Mouse (Mus musculus) testis, adult 2 months (tissue): ENCODE results near the gene Crxos. TPM values are rescaled to one million over a fixed set of nuclear protein-coding genes. Genes with fewer than 3 reads are reported as not detected.
A peak's percentile ranks its signal among the peaks of the same experiment; 100 is the strongest.

ENCODE experiments used
- H3K27ac ChIP-seq: fragments of 200-500 bp; 2 replicates; pipeline ENCODE4 v1.5.1; 2012; ENCODE audit warnings: low read depth, low read length; ENCODE audit not compliant: control insufficient read depth, insufficient read depth
- H3K27me3 ChIP-seq: fragments of 200-500 bp; 2 replicates; pipeline ENCODE4 v1.6.1; 2012; ENCODE audit warnings: mild to moderate bottlenecking, low read length, moderate library complexity; ENCODE audit not compliant: control insufficient read depth, insufficient read depth
- H3K36me3 ChIP-seq: fragments of 200-500 bp; 2 replicates; pipeline ENCODE4 v1.6.1; 2012; ENCODE audit warnings: mild to moderate bottlenecking, low read length; ENCODE audit not compliant: control insufficient read depth, insufficient read depth
- H3K4me1 ChIP-seq: fragments of 200-500 bp; 2 replicates; pipeline ENCODE4 v1.6.1; 2012; ENCODE audit warnings: low read length; ENCODE audit not compliant: control insufficient read depth, insufficient read depth
- H3K4me3 ChIP-seq: fragments of 200-500 bp; 2 replicates; pipeline ENCODE4 v1.5.1; 2012; ENCODE audit warnings: low read depth, mild to moderate bottlenecking, low read length, moderate library complexity, mixed read lengths; ENCODE audit not compliant: control insufficient read depth
- CTCF ChIP-seq: fragments of 200-500 bp; IDR thresholded peaks from 2 replicates; pipeline ENCODE4 v1.5.1; 2012; ENCODE audit warnings: low read depth, mild to moderate bottlenecking, inconsistent platforms, low read length, moderate library complexity; ENCODE audit not compliant: control insufficient read depth, insufficient read depth, insufficient replicate concordance
- POLR2A ChIP-seq: fragments of 200-500 bp; IDR thresholded peaks from 2 replicates; pipeline ENCODE4 v1.6.1; 2012; ENCODE audit warnings: low read depth, mild to moderate bottlenecking, inconsistent platforms, low read length, moderate library complexity; ENCODE audit not compliant: control insufficient read depth
- polyA plus RNA-seq: library from polyadenylated mRNA; depleted of rRNA; stranded (reverse); fragments of >200 nt; gene quantifications from 2 replicates; pipeline ENCODE4 v1.2.3, GENCODE M21; 2012

Gene Crxos
- polyA plus RNA-seq, 1 experiment = not detected

DNA sequence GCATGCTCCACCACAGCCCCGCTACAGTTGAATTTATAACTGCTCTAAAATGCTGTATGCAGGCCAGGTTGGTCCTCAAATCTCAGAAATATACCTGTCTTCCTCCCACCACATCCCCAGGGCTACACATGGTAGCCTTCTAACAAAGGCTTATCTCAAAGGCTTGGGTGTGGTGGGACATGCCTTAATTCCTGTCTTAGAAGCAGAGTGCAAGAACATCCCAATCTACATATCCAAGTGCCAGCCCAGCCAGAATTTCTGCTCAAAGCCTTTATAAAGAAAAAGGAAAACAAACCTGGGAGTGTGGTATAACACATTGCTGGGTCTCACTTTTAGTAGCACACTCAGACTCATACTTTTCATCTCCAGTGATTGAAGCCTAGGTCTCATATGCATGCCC, 11.8 kb downstream of the Crxos start:
- H3K4me1 ChIP-seq = no peaks in the 10 kb centered on the region
- no peaks in the 10 kb centered on the region for H3K36me3 ChIP-seq
- no peaks in the 10 kb centered on the region for H3K27me3 ChIP-seq
- no peak overlapping the region for H3K4me3 ChIP-seq
- H3K27ac ChIP-seq = no peak overlapping the region
- TF ChIP-seq CTCF (no peak), POLR2A (no peak)

DNA sequence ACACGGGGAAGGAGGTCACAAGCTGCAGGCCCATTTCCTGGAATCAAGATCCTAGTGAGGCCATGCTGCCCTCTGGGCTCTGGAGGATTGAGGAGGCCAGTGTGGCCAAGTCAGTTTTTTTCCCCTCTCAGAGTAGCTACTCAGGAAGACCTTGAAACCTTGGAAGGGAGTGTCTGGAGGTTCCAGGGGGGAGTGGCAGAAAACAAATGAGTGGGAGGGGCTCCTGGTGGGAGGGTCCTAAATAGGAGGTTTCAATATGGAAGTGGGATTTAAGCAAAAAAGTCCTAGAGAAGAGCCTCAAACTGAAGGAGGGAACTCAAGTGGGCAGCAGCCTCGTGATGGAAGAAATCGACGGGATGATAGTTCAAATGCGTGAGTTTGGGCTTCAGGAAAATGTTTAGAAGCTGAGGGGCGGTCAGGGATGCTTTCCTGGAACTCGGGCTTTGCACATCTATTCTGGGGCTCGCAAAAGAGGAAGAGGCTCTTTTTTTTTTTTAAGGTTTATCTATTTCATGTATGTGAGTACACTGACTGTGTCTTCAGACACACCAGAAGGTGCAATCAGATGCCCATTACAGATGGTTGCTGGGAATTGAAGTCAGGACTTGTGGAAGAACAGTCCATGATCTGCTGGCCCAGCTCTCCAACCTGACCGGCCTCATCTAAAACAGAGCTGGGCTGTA, 19.1 kb downstream of the Crxos start:
- Histone ChIP-seq H3K4me1 (0 out of 2 replicates have a peak, but pooled peaks cover 2% of the 10 kb centered on the region), H3K27me3 (no peaks in the 10 kb centered on the region), H3K36me3 (no peaks in the 10 kb centered on the region), H3K27ac (no peak overlapping the region), H3K4me3 (no peak overlapping the region)
- TF ChIP-seq POLR2A (no peak), CTCF (no peak)

DNA sequence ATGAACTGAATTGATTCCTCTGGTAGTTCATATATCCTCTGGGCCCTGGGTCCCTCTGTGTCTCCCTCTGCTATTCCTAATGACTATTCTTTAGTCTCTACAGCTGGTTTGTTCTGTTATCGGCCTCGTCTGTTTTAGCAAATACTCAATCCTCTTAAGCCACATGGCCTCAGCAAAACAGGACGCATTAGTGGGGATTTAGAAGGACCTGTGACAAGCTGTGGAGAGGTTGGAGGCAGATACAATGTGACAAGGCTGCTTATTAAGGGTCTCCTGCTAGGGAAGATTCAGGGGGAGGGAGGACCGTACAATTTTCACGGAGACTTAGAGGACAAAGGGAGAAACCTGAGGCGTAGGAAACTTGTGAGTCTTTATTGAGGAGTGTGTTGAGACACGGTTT, 23.4 kb downstream of the Crxos start:
- H3K27ac ChIP-seq = no peak overlapping the region
- 0 out of 2 replicates have a peak, but pooled peaks cover 2% of the 10 kb centered on the region for H3K4me1 ChIP-seq
- no peaks in the 10 kb centered on the region for H3K36me3 ChIP-seq
- H3K27me3 ChIP-seq = no peaks in the 10 kb centered on the region
- TF ChIP-seq CTCF = no peak
- no peak for TF ChIP-seq POLR2A
- no peak overlapping the region for H3K4me3 ChIP-seq

DNA sequence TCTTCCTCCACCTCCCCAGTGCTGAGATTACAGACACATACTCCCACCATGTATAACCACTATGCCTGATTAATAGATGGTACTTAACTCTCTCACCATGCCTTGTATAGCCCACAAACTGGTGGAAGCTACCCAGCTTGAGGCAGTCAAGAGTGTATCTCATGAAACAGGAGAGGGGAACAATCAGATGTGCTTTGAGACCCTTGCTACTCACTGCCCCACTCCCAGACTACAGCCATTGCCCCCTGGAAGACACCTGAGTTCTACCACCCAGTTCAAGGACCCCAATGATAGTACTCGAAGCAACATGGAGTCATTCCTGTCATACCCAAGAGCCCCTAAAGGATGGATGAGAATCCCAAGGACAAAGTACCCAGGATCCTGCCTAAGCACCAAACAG, 24.2 kb downstream of the Crxos start:
- Histone ChIP-seq H3K27ac (no peak overlapping the region), H3K4me1 (0 out of 2 replicates have a peak, but pooled peaks cover 2% of the 10 kb centered on the region), H3K36me3 (no peaks in the 10 kb centered on the region), H3K4me3 (no peak overlapping the region), H3K27me3 (no peaks in the 10 kb centered on the region)
- TF ChIP-seq CTCF (no peak), POLR2A (no peak)

DNA sequence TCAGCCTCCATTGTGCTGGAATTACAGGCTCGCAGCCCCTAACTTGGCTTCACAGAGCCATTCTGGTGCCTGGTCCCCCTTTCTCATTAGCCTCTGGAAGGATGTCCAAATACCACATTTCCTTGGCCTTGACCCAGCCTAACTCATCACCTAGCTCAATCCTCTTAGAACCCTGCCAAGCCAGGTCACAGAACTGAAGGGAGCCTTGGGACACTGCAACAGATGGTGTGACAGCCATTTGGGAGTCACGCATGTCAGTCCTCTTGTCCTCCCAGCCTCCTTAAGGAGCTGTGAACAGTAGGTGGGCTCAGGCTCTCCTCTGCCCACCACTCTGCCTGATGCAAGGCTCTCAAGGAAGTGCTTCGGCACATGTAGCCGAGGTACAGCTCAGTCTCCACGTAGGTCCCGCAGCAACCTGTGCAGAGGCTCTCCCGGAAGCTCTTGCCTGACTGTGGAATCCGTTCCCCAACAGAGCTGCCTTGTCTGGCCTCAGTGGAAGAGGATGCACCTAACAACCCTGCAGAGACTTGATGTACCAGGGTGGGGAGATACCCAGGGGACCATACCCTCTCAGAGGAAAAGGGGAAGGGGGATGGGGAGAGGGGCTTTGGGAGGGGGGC, 25.7 kb downstream of the Crxos start:
- no peaks in the 10 kb centered on the region for H3K4me1 ChIP-seq
- H3K4me3 ChIP-seq = no peak overlapping the region
- H3K36me3 ChIP-seq = no peaks in the 10 kb centered on the region
- TF ChIP-seq POLR2A (no peak), CTCF (no peak)
- H3K27ac ChIP-seq = no peak overlapping the region
- no peaks in the 10 kb centered on the region for H3K27me3 ChIP-seq

DNA sequence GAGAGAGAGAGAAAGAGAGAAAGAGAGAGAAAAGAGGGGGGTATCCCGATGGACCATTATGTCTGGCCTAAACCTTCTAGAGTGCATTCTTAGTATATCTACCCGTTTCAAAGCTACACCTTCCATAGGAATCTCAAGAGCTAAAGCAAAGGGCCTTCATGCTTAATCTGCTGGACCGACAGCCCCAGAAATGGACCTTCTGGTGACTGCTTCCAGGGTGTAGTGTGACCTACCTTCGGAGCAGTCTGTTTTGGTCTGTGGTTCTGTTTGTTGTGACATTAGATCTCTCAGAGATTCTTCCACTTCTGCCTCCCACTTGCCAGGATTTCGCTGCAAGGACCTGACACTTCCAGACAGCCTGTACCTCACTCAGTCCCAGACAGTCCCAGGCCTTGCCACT, 28.1 kb downstream of the Crxos start:
- TF ChIP-seq CTCF = no peak
- no peak for TF ChIP-seq POLR2A
- Histone ChIP-seq H3K36me3 (no peaks in the 10 kb centered on the region), H3K27ac (no peak overlapping the region), H3K27me3 (no peaks in the 10 kb centered on the region), H3K4me3 (no peak overlapping the region), H3K4me1 (no peaks in the 10 kb centered on the region)

DNA sequence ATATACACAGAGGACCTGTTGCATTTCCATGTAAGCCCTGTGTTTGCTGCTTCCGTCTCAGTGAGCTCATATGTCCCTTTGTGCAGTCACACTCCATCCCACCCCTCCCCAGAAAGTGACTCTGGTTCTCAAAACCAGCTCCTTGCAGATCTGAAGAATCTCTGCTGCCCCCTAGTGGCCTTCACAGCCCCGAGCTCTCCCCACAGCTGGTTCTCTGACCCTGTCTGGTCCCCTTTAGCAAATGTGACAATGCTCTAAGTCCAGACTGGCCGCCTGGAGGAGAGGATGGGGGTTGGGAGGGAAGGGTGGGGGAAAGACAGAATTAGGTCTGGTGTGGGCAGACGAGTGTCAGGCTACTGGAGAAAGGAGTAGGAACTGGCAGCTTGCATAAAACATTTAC, 29.8 kb downstream of the Crxos start:
- Histone ChIP-seq H3K4me1 (no peaks in the 10 kb centered on the region), H3K36me3 (no peaks in the 10 kb centered on the region), H3K4me3 (no peak overlapping the region), H3K27me3 (no peaks in the 10 kb centered on the region), H3K27ac (no peak overlapping the region)
- TF ChIP-seq CTCF (peak; percentile 65), POLR2A (no peak)

DNA sequence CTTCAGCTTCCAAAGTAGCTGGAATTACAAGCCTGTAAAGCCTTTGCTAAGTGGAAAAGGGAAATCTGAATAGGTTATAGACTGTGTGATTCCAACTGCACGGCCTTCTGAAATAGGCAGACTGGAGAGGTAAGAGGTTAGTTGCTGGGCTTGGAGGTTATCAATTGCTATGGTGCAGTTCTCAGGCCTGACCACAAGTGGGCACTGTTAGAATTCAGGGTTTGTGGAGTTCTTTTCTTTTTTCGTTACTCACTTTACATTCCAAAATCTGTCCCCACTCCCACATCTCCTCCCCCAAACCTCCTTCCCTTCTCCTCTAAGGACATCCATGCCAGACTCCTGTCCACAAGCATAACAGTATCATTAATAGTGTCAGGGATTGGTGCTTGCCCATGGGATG, 31.8 kb downstream of the Crxos start:
- no peak overlapping the region for H3K27ac ChIP-seq
- H3K36me3 ChIP-seq = peaks cover 1% of the 10 kb centered on the region; the same call in 1 of the 2 replicates
- TF ChIP-seq POLR2A (no peak), CTCF (0 out of 2 replicates have a peak, but pooled peaks have one; percentile 10)
- H3K4me1 ChIP-seq = peaks cover 2% of the 10 kb centered on the region; the same call in 1 of the 2 replicates
- H3K4me3 ChIP-seq = no peak overlapping the region
- H3K27me3 ChIP-seq = no peaks in the 10 kb centered on the region
